Mouse (Mus musculus): ENCODE results near the gene Il15.

Il15 gene

GRCm38 (mm10) chr8:82402686-82403330 lies at the start of gene Il15:
Gene Il15 (minus strand): TSS chr8:82403222.
- peak; percentile 50 for DNase-seq (ENCODE audit: low spot score)

DNA sequence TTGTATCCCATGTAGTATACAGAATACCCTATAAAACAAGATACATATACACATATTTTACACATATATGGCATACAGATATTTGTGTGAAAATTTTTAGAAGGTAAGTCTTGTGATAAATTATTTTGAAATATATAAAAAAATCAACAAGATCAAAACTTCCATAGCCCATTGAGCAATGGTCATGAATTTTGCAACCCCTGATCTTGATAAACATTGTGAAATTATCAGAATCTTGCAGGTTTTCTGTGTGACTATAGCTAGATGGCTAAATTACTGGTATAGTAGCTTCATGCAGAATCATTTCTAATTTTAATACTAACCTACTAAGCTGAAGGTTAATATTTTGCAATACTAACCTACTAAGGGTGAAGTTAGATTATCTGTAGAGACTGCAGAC lies 41.9 kb upstream of the Il15 start:
- DNase-seq (ENCODE audit: low spot score) = no peak

DNA sequence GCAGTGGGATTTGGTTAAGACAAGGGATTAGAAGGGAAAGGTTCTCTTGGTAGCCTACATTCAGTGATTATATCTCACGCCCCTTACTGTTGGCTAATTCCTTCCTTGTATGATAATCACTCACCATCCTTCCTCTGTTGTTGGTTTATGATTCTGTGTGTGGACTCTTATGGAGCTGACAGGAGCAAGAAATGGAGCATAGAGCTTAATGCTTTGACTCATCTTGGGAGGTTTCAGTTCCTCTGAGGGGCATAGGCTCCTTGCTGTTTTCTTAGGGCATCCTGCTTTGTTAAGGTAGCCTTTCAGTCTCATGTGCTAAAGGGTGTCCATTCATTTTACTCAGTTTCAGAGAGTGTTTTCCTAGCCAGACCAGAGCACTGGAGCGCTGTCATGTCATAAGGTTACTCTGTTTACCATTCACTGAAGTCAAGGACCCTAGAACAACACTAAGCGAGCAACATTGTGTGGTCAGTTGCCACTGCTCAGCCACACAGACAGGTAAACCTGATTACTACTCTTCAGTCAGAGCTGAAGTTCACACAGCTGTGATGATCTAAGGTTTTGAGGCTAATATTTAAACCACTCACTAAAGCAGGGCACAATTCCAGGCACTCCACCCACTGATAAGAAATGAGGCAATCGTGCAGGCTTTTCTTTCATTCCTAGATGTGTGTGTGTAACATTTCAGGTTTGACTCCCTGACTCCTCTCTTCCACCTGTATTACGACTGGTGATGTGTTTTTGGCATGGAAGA lies 13.7 kb upstream of the Il15 start:
- no peak for DNase-seq (ENCODE audit: low spot score)

- no peak for DNase-seq (ENCODE audit: low spot score)
Observed at GRCm38 (mm10) chr8:82415485-82415884, 12.5 kb upstream of the Il15 start.

- DNase-seq (ENCODE audit: low spot score) = no peak
Observed at GRCm38 (mm10) chr8:82410135-82410534, 7.1 kb upstream of the Il15 start.

DNA sequence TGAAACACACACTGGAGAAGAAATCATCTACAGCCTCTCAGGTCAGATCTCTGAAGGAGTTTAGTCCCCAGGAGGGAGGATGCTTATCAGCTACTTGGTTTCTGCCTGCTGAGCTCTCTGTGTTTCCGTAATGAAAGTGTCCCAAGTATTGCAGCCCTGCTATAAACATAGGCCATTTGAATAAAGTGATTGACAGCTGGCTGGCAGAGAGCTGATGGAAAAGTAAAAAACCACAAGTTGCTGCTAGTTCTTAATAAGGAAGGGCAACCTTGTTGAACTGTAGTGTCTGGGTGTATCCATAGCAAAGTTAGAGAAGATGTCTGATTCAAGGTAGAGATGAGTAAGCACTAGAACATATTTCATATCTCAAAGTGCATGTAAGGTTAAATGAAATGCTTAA lies 4.0 kb upstream of the Il15 start:
- DNase-seq (ENCODE audit: low spot score) = no peak

DNA sequence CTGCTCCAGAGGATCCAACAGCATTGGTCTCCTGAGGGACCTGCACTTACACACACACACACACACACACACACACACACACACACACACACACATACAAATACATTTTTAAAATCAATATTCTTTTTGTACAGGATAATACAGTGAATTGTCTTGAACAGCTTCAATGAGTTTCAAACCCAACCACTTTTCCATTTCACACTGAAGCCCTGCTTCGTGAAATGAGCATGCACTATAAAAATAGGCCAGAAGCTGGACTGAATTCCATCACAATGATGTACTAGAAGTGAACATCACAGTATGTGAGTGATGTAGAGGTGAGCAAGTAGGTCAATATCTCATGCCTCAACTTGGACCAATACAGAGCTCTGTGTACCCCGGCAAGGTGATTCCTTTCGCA lies 1.0 kb upstream of the Il15 start:
- no peak for DNase-seq (ENCODE audit: low spot score)

DNA sequence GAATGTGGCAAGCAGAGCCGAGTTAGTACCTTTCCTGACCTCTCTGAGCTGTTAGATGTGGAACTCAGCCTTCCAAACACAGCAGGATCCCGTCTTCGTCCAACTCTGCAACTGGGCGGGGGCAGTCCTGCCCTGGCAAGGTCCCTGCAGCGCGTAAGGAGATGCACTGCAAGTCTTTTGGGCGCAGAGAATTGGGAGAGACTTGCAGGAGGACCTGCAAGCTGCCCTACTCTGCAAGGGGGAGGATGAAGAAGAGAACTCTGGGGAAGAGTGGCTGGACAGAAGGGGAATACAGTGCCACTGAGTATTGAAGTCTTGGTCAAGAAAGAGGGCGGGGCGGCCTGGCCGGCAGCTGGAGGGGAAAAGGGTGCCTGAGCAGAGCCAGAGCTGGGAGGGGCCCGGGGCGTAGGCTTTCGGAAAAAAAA lies 749 bp downstream of the Il15 start:
- peak; percentile 20 for DNase-seq (ENCODE audit: low spot score)

DNA sequence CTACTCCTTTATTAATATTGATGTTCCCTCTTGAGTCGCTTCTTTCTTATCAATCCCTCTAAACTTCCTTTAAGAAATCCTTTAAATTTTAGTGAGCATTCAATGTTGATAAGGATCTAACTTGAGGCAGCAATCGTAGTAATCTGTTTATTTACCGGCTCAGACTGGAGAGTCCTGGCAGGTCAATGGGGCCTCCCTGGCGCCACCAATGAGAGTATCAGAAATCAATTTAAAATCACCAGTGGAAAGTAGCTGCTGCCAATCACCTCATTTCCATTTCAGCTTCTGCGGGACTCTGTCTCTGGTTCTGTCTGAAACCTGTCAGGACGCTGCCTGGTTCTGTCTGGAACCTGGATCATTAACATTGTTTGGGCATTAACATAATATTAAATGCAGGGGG lies 1.5 kb downstream of the Il15 start:
- DNase-seq (ENCODE audit: low spot score) = no peak

DNA sequence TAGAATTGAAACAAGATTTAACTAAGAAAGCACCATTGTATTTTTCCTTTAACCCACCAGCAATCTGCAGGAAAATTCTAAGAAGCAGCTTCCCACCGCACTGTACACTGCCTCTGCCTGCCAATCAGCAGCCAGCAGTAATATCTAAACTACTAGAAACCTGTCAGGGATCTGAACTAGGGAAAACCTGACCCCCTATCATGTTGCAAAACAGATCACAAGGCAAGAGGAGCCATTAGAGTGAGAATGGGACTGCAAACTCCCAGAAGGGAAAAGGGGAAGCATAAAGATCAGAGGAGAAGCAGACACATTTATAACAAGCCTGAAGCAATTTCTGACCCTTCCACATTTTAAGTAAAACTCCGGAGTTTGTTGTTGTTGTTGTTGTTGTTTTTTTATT lies 2.0 kb downstream of the Il15 start:
- DNase-seq (ENCODE audit: low spot score) = no peak

DNA sequence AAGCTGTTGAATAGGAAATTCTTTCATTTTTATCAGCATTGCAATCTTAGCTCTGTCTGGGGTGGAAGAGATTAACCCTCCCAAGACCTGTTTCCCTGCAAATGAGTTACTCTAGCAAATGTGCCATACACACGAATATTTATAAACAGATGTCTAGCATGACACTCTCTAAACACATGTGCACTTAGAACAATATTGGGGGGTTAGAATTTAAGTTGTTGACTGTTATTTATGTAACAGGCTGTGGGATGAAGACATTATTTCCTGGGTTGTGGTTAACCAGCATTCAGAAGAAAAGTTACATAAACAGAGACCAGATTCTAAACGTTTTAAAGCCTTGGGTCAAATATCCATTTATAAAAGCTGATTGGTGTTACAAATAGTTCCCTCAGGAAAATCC lies 2.6 kb downstream of the Il15 start:
- no peak for DNase-seq (ENCODE audit: low spot score)

GRCm38 (mm10) chr8:82398546-82398945 lies 4.5 kb downstream of the Il15 start:
- DNase-seq (ENCODE audit: low spot score) = no peak

DNA sequence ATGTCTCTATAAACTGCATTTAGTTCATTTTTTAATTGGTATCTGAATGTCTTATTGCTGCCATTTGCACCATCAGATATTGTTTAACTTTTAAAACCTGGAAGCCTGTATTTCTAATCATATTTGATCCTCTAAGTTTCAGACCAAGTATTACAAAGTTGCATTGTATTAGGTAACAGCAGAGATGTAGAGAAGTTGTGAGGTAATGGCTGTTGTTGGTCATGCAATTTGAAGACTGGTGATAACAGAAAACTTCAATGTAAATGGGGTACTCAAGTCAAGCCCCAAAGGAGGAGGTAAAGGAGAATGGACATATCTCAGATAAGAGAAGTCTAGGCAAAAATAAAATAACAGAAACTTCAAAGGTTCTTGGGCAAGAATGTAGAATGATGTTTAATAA lies 11.8 kb downstream of the Il15 start:
- DNase-seq (ENCODE audit: low spot score) = no peak

DNA sequence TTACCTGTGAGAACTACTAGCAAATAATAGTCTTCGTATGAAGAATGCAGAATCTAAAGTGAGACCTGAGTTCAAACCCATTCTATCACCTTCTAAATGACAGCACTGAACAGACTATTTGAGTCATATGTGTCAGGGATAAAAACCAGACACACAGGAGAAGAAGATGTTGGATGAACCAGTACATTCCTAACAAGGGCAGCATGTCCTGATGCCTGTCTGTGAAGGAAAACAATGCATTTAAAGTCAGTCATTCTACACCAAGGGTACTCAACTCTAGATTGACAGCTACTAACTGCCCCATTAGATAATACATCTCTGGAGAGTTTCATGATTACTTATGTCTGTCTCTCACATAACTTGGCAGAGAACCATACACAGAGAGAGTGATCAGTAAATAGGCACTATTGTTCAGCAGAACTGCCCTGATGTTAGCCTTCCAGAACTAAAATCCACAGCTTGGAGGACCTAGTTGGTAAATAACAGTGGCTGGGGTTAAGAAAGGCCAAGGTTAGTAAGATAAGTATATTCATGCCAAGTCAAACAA lies 14.6 kb downstream of the Il15 start:
- no peak for DNase-seq (ENCODE audit: low spot score)

- DNase-seq (ENCODE audit: low spot score) = no peak
Observed at GRCm38 (mm10) chr8:82387614-82388013, 15.4 kb downstream of the Il15 start.

GRCm38 (mm10) chr8:82385867-82386266 lies 17.2 kb downstream of the Il15 start:
- DNase-seq (ENCODE audit: low spot score) = no peak

GRCm38 (mm10) chr8:82384458-82385234 lies 18.4 kb downstream of the Il15 start:
- no peak for DNase-seq (ENCODE audit: low spot score)

DNA sequence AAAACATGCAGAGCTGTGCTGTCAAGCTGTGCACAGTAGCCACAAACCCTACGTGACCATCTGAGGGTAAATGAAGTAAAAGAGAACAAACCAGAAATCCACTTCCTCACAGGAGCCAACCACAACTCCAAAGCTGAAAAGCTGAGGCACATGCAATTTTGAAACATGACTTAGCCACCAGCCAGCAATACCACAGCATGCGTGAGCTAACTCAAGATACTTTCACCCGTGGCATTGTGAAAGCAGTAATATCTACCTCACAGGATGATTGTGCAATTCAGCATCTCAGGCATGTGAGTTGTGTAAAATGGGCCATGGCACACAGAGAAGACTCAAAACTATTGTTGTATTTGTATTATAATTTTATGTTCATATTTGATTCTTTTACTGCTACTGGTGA lies 19.7 kb downstream of the Il15 start:
- DNase-seq (ENCODE audit: low spot score) = no peak

- DNase-seq (ENCODE audit: low spot score) = no peak
Observed at GRCm38 (mm10) chr8:82382316-82382715, 20.7 kb downstream of the Il15 start.

- no peak for DNase-seq (ENCODE audit: low spot score)
Observed at GRCm38 (mm10) chr8:82374470-82374869, 28.6 kb downstream of the Il15 start.

GRCm38 (mm10) chr8:82372846-82373245 lies 30.2 kb downstream of the Il15 start:
- no peak for DNase-seq (ENCODE audit: low spot score)

DNA sequence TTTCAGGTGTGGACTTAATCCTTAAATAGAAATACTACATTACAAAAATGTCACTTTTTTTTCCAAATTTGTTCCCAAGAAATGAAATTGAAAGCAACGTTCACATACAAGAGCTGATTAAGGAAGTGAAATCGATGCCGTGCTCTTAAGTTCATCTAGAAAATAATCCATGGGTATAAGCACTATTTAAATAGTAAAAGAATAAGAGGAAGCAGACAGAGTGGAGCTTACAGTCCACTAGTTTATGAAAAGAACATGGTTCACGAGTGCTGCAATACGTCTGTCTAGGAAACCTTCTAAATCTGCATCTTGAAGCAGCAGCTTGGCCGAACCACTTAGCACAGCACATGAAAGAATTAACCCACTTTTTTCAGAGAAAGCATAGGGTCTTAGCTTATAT lies 32.4 kb downstream of the Il15 start:
- no peak for DNase-seq (ENCODE audit: low spot score)

DNA sequence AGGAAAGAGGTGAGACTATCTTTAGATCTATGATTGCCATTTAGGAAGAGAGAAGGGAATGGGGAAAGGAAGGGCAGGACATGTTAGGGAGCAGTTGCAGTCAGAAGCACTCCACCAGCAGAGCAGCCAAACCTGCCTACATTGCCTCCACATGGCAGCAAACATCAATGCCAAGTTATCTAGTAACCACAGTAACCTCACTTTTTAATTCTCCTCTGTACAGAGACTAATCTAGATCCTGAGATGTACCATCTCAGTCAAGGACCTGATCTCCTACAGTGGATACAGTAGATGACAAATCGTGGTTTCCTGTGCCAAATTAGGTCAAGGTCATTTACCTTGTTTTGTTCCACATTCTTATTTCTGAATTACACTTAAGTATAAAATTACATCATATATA lies 42.0 kb downstream of the Il15 start:
- no peak for DNase-seq (ENCODE audit: low spot score)
